Mouse (Mus musculus) yolk sac, embryonic 10.5 days (tissue): ENCODE data around the gene Flt1.

Experiments
- DNase-seq: peaks from one replicate; pipeline ENCODE4 v3.0.0-alpha.2; 2017; ENCODE audit warnings: low spot score

The Flt1 gene

GRCm38 (mm10) chr5:147549016-147549755 is 176.6 kb downstream of the Flt1 start:
- DNase-seq: no peak

GRCm38 (mm10) chr5:147545731-147546241 is 180.0 kb downstream of the Flt1 start:
- peak; percentile 81 for DNase-seq

GRCm38 (mm10) chr5:147542291-147542690 is 183.5 kb downstream of the Flt1 start:
- DNase-seq: no peak

GRCm38 (mm10) chr5:147539815-147540214 is 186.0 kb downstream of the Flt1 start:
- DNase-seq: no peak

- no peak for DNase-seq
These were observed 186.4 kb downstream of the Flt1 start for GRCm38 (mm10) chr5:147539409-147539808.

- no peak for DNase-seq
These were observed 193.8 kb downstream of the Flt1 start for GRCm38 (mm10) chr5:147532031-147532430.

GRCm38 (mm10) chr5:147527788-147528187 is 198.0 kb downstream of the Flt1 start:
- DNase-seq: no peak

GRCm38 (mm10) chr5:147527006-147527405 is 198.8 kb downstream of the Flt1 start:
- no peak for DNase-seq
